Mouse (Mus musculus) megakaryocyte, embryonic 14.5 days (primary cell): ENCODE results near the gene Rbm5.

Experiments
- FLI1 ChIP-seq: IDR thresholded peaks from 2 replicates; pipeline ENCODE4 v1.6.1; 2012; ENCODE audit warnings: low read length, inconsistent platforms, mixed read lengths
- GATA1 ChIP-seq: IDR thresholded peaks from 3 replicates; pipeline ENCODE4 v1.6.1; 2012; ENCODE audit warnings: mixed read lengths, low read length, inconsistent platforms, borderline replicate concordance

GRCm38 (mm10) chr9:107770037-107770373 lies 791 bp downstream of the Rbm5 start:
- TF ChIP-seq GATA1 (no peak), FLI1 (no peak)
